Mouse (Mus musculus) embryonic facial prominence, embryonic 10.5 days (tissue): Measurements from ENCODE around the gene Cacng2. TPM values are rescaled to one million over a fixed set of nuclear protein-coding genes. Genes with fewer than 3 reads are reported as not detected.

ENCODE experiments used
- DNase-seq: peaks from one replicate; pipeline ENCODE4 v3.0.0-alpha.2; 2017; ENCODE audit warnings: low spot score
- H3K27ac ChIP-seq: fragments of 300-500 bp; sonication (generic); replicated peaks from 2 replicates; pipeline ENCODE4 v1.5.1; 2016; ENCODE audit warnings: mild to moderate bottlenecking
- H3K27me3 ChIP-seq: fragments of 300-500 bp; sonication (generic); replicated peaks from 2 replicates; pipeline ENCODE4 v1.6.1; 2016; ENCODE audit warnings: low read depth, mild to moderate bottlenecking; ENCODE audit not compliant: poor library complexity, severe bottlenecking
- H3K36me3 ChIP-seq: fragments of 300-500 bp; sonication (generic); replicated peaks from 2 replicates; pipeline ENCODE4 v1.6.1; 2016; ENCODE audit warnings: mild to moderate bottlenecking, moderate library complexity
- H3K4me1 ChIP-seq: fragments of 300-500 bp; sonication (generic); 2 replicates; pipeline ENCODE4 v1.6.1; 2016
- H3K4me3 ChIP-seq: fragments of 300-500 bp; sonication (generic); 2 replicates; pipeline ENCODE4 v1.5.1; 2016; ENCODE audit warnings: mild to moderate bottlenecking, moderate library complexity
- H3K9me3 ChIP-seq: fragments of 300-500 bp; sonication (generic); 2 replicates; pipeline ENCODE4 v1.6.1; 2016; ENCODE audit warnings: mild to moderate bottlenecking
- WGBS: fragments of 180-500 bp; shearing (Covaris S2); methylation state at CpG from one replicate; pipeline ENCODE4 v1.1.7; 2016; 5-methylcytosine and 5-hydroxymethylcytosine counted together
- polyA plus RNA-seq: library from polyadenylated mRNA; unstranded; fragments of >200 nt; fragmentation: Nextera tagmentation; extraction: Ambion mirVana; gene quantifications from 2 replicates; pipeline ENCODE4 v1.2.1, GENCODE M21; 2016

Gene Cacng2
- polyA plus RNA-seq, result 0.06 and 0.11 TPM in 2 replicates

DNA sequence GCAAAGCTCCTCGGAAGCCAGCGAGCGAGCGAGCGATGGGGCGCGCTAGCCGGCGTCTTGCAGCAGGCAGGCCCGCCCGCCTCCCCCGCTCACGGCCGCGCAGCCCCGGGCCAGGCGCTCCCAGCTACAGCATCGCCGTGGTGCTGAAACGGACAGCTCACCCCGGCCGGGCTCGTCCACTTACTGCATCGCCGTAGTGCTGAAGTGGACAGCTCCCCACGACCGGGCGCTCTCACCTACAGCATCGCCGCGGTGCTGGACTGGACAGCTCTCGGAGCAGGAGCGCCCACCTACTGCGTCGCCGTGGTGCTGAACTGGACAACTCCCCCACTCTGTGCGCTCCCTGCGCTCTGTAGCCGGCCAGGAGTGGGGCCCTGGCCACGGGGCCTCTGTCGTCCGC, at the start of gene Cacng2:
Gene Cacng2, minus strand, starts transcription at position 325 of the 400 bp plus-strand sequence.
- H3K4me3 ChIP-seq, result peak within 1 kb of the TSS; percentile 52
- WGBS, result 1% methylated on average over 42 of the region's 42 CpGs
- DNase-seq, result peak; percentile 98
- no peaks in the 10 kb centered on the region for H3K9me3 ChIP-seq
- H3K27me3 ChIP-seq, result peaks cover 39% of the 10 kb centered on the region
- H3K27ac ChIP-seq, result no peak within 1 kb of the TSS; the same call in 1 of the 2 replicates
- no peaks in the 10 kb centered on the region for H3K36me3 ChIP-seq
- H3K4me1 ChIP-seq, result peaks cover 9% of the 10 kb centered on the region

DNA sequence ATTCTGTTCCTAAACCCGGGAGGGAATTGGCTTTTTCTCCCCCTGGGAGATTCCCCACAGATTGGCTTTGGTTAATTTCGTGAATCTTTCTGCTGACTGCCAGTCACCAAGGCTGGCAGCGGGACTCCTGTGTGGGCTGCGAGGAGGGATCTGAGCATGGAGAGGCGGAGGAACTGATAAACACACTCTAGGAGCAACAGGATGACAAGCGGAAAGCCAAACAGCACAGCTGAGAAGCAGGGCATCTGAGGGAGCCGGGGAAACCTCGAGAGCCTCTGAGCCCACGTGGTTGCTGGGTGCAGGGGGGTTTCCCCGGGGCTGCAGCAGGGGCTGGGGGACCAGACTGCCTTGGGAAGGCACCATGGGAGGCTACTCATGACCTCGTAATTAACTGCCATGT, 49.7 kb upstream of the Cacng2 start:
- 82% methylated on average over 11 of the region's 11 CpGs for WGBS
- Histone ChIP-seq H3K36me3 (peaks cover 42% of the 10 kb centered on the region), H3K4me1 (peaks cover 18% of the 10 kb centered on the region), H3K4me3 (no peak overlapping the region), H3K27me3 (no peaks in the 10 kb centered on the region), H3K9me3 (no peaks in the 10 kb centered on the region), H3K27ac (no peak overlapping the region)
- no peak for DNase-seq

DNA sequence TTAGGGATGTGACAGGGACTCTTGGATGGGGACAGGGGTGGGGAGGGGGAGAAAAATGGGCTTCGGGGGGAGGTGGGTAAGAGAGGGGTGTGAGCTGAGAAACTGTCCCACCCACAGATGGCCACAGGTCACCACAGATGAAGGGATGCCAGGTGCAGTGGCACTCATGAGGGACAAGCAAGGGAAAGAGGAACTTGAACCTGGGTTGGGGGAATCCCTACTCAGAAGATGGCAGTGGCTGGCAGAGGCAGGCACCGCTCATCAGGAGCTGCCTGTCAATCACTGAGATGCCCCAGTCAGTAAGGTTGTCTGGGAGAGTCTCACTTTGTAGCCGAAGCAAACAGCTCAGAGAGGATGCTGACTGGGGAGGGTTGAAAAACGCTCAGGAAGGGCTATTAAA, 45.5 kb upstream of the Cacng2 start:
- peaks cover 73% of the 10 kb centered on the region for H3K36me3 ChIP-seq
- no peak overlapping the region for H3K27ac ChIP-seq
- WGBS, result 84% methylated on average over 4 of the region's 4 CpGs
- no peaks in the 10 kb centered on the region for H3K9me3 ChIP-seq
- H3K4me3 ChIP-seq, result no peak overlapping the region
- no peak for DNase-seq
- no peaks in the 10 kb centered on the region for H3K27me3 ChIP-seq
- no peaks in the 10 kb centered on the region for H3K4me1 ChIP-seq

DNA sequence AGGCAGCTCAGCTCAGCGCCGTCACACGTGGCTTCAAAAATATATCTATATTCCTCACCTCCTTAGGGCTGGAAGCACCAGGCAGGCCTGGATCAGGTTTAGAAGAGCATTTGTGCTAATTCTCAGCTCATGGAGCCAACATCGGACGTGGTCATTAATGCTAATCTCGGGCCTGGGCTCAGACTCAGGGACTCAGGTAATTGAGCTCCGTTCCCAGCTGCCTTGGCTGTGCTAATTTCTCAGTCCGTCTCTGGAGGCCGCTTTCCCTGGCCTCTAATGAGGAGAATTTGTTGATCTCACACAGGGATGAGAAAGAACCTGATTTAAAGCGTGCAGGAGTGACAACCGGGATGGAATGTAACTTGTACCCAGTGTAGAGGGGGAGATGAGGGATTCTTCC, 44.6 kb upstream of the Cacng2 start:
- Histone ChIP-seq H3K27me3 (no peaks in the 10 kb centered on the region), H3K27ac (no peak overlapping the region), H3K4me3 (no peak overlapping the region), H3K4me1 (no peaks in the 10 kb centered on the region), H3K36me3 (peaks cover 81% of the 10 kb centered on the region), H3K9me3 (no peaks in the 10 kb centered on the region)
- WGBS, result 89% methylated on average over 11 of the region's 11 CpGs
- no peak for DNase-seq

- no peaks in the 10 kb centered on the region for H3K9me3 ChIP-seq
- H3K27ac ChIP-seq, result no peak overlapping the region
- no peaks in the 10 kb centered on the region for H3K27me3 ChIP-seq
- H3K4me3 ChIP-seq, result no peak overlapping the region
- no peaks in the 10 kb centered on the region for H3K4me1 ChIP-seq
- H3K36me3 ChIP-seq, result peaks cover 75% of the 10 kb centered on the region
- no peak for DNase-seq
- 83% methylated on average over 9 of the region's 9 CpGs for WGBS
These were observed 42.1 kb upstream of the Cacng2 start for GRCm38 (mm10) chr15:78161946-78162345.

DNA sequence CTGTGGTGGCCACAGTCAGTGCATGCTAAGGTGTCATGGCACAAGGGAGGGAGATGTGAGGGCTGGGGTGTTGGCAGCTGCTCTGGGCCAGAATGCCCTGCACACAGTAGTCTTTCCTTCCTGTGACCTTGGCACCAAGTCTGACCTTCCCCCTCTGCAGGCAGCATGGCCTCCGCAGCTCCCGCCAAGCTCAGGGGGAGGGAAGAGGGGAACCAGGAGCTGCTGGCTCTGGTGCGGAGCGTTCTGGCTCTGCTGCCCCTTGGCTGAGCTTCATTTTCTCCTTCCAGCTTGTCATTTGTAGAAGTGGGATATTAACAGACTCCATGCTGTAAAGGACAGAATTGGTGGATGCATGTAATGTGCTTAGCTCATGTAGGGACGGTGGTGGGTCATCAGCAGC, 38.5 kb upstream of the Cacng2 start:
- Histone ChIP-seq H3K9me3 (no peaks in the 10 kb centered on the region), H3K4me3 (no peak overlapping the region), H3K4me1 (no peaks in the 10 kb centered on the region), H3K27ac (no peak overlapping the region), H3K27me3 (no peaks in the 10 kb centered on the region), H3K36me3 (peaks cover 39% of the 10 kb centered on the region)
- no peak for DNase-seq
- WGBS, result 88% methylated on average over 5 of the region's 5 CpGs

DNA sequence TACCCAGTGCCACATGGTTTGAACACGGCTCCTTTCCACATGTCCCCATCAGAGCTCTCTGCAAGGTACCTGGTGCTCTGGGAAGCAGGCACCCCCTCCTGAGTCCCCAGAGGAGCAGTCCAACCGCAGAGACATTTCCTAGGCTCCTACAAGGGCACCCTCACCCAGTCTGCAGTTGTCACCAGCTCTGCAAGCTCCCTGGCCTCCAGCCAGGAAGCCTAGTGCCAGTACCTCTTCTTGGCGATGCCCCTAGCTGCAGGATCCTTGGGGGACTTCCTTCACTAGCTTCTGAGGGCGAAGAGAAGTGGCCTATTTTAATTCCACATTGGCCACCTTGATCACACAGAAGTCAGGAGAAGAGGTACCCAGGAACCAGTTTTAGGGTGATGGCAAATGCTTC, 38.0 kb upstream of the Cacng2 start:
- H3K4me3 ChIP-seq, result no peak overlapping the region
- no peaks in the 10 kb centered on the region for H3K27me3 ChIP-seq
- H3K27ac ChIP-seq, result no peak overlapping the region
- H3K9me3 ChIP-seq, result no peaks in the 10 kb centered on the region
- WGBS, result 80% methylated on average over 4 of the region's 4 CpGs
- peaks cover 34% of the 10 kb centered on the region for H3K36me3 ChIP-seq
- no peaks in the 10 kb centered on the region for H3K4me1 ChIP-seq
- DNase-seq, result no peak

- Histone ChIP-seq H3K36me3 (peaks cover 29% of the 10 kb centered on the region), H3K27ac (no peak overlapping the region), H3K9me3 (no peaks in the 10 kb centered on the region), H3K27me3 (no peaks in the 10 kb centered on the region), H3K4me1 (no peaks in the 10 kb centered on the region), H3K4me3 (no peak overlapping the region)
- 81% methylated on average over 8 of the region's 8 CpGs for WGBS
- DNase-seq, result no peak
These were observed 37.5 kb upstream of the Cacng2 start for GRCm38 (mm10) chr15:78157330-78157729.

- H3K36me3 ChIP-seq, result peaks cover 18% of the 10 kb centered on the region; the same call in 1 of the 2 replicates
- no peak for DNase-seq
- WGBS, result 88% methylated on average over 6 of the region's 6 CpGs
These were observed 35.6 kb upstream of the Cacng2 start for GRCm38 (mm10) chr15:78155421-78155820.

GRCm38 (mm10) chr15:78153045-78153775, 33.4 kb upstream of the Cacng2 start:
- H3K4me3 ChIP-seq, result no peak overlapping the region

More at GRCm38 (mm10) chr15:78155421-78155820, 35.6 kb upstream of the Cacng2 start:
- Histone ChIP-seq H3K4me1 (no peaks in the 10 kb centered on the region), H3K4me3 (no peak overlapping the region), H3K9me3 (no peaks in the 10 kb centered on the region), H3K27ac (no peak overlapping the region), H3K27me3 (no peaks in the 10 kb centered on the region)

GRCm38 (mm10) chr15:78148565-78148964, 28.7 kb upstream of the Cacng2 start:
- H3K4me1 ChIP-seq, result 0 out of 2 replicates have a peak, but pooled peaks cover 2% of the 10 kb centered on the region
- no peaks in the 10 kb centered on the region for H3K36me3 ChIP-seq
- DNase-seq, result peak; percentile 26
- H3K9me3 ChIP-seq, result no peaks in the 10 kb centered on the region
- H3K27me3 ChIP-seq, result no peaks in the 10 kb centered on the region
- no peak overlapping the region for H3K27ac ChIP-seq
- H3K4me3 ChIP-seq, result no peak overlapping the region
- 76% methylated on average over 7 of the region's 7 CpGs for WGBS

More at GRCm38 (mm10) chr15:78153045-78153775, 33.4 kb upstream of the Cacng2 start:
- H3K4me1 ChIP-seq, result no peaks in the 10 kb centered on the region
- H3K27ac ChIP-seq, result no peak overlapping the region
- H3K27me3 ChIP-seq, result no peaks in the 10 kb centered on the region
- WGBS, result 49% methylated on average over 11 of the region's 11 CpGs
- peak; percentile 34 for DNase-seq
- no peaks in the 10 kb centered on the region for H3K36me3 ChIP-seq
- no peaks in the 10 kb centered on the region for H3K9me3 ChIP-seq

DNA sequence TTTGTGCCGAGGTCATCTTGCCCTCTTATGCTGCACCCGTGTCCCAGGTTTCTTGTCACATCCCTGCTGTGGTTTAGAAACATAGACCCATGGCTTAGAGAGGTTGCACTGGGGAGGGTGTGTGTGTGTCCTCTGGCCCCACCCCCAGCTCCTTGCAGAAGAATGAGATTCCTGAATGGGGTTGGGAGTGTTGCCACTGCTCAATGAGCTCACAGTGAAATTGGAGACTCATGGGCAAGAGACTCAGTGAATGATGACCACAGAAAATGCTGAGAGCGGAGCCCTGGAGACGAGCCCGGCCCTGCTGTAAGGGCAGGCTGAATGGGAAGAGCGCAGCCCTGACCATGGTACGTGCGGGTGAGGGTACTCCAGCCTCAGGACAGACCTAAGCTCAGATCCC, 20.4 kb upstream of the Cacng2 start:
- H3K4me3 ChIP-seq, result no peak overlapping the region
- no peak for DNase-seq
- H3K36me3 ChIP-seq, result no peaks in the 10 kb centered on the region
- H3K27ac ChIP-seq, result no peak overlapping the region
- peaks cover 4% of the 10 kb centered on the region for H3K4me1 ChIP-seq
- WGBS, result 65% methylated on average over 8 of the region's 8 CpGs
- no peaks in the 10 kb centered on the region; the same call in 1 of the 2 replicates for H3K27me3 ChIP-seq
- H3K9me3 ChIP-seq, result no peaks in the 10 kb centered on the region

- H3K4me3 ChIP-seq, result no peak overlapping the region
- H3K36me3 ChIP-seq, result no peaks in the 10 kb centered on the region
- no peak for DNase-seq
- H3K27ac ChIP-seq, result no peak overlapping the region
- 37% methylated on average over 6 of the region's 6 CpGs for WGBS
- peaks cover under 1% of the 10 kb centered on the region for H3K27me3 ChIP-seq
- H3K4me1 ChIP-seq, result peaks cover 19% of the 10 kb centered on the region
- no peaks in the 10 kb centered on the region for H3K9me3 ChIP-seq
These were observed 14.8 kb upstream of the Cacng2 start for GRCm38 (mm10) chr15:78134606-78135005.
